Mouse (Mus musculus) heart, adult 9 months (tissue): Measurements from ENCODE around the gene BC005537.
"Not testable (repeated sequence)": the region's sequence is repeated elsewhere in the genome, so short reads cannot be mapped to it uniquely, and the experiment has no call there.

Source experiments
- DNase-seq, 2 experiments: peaks; one replicate each; pipeline ENCODE4 v3.0.0; 2022; ENCODE audit warnings: low spot score in 2 of 2

Gene BC005537

GRCm38 (mm10) chr13:24801308-24801921, at the start of gene BC005537:
Gene BC005537 (plus strand): TSS chr13:24801657.
- DNase-seq, result peak; percentile 21 to 44

- no peak for DNase-seq
Observed at GRCm38 (mm10) chr13:24756756-24757155, 44.7 kb upstream of the BC005537 start.

GRCm38 (mm10) chr13:24757820-24758564, 43.5 kb upstream of the BC005537 start:
- no peak for DNase-seq

GRCm38 (mm10) chr13:24759451-24759850, 42.0 kb upstream of the BC005537 start:
- DNase-seq, result no peak

- peak; percentile 9 to 31 for DNase-seq
Observed at GRCm38 (mm10) chr13:24760351-24760870, 41.0 kb upstream of the BC005537 start.

GRCm38 (mm10) chr13:24761083-24761402, 40.4 kb upstream of the BC005537 start:
- no peak for DNase-seq

GRCm38 (mm10) chr13:24761403-24762227, 39.8 kb upstream of the BC005537 start, which contains the start of gene Gmnn:
Gene Gmnn (minus strand): TSS chr13:24761923.
- peak; percentile 86 to 89 for DNase-seq

GRCm38 (mm10) chr13:24762254-24762653, 39.2 kb upstream of the BC005537 start:
- DNase-seq, result no peak

- not testable (repeated sequence) for DNase-seq
Observed at GRCm38 (mm10) chr13:24767809-24768208, 33.6 kb upstream of the BC005537 start.

GRCm38 (mm10) chr13:24771482-24771881, 30.0 kb upstream of the BC005537 start:
- DNase-seq, result not testable (repeated sequence)

GRCm38 (mm10) chr13:24776146-24776844, 25.2 kb upstream of the BC005537 start:
- DNase-seq, result peak; percentile 33 to 47

- no peak for DNase-seq
Observed at GRCm38 (mm10) chr13:24778026-24778425, 23.4 kb upstream of the BC005537 start.

GRCm38 (mm10) chr13:24778706-24779380, 22.6 kb upstream of the BC005537 start:
- no peak for DNase-seq

- no peak for DNase-seq
Observed at GRCm38 (mm10) chr13:24781916-24782315, 19.5 kb upstream of the BC005537 start.

- DNase-seq, result peak; percentile 33 to 39
Observed at GRCm38 (mm10) chr13:24786014-24786490, 15.4 kb upstream of the BC005537 start.

- no peak for DNase-seq
Observed at GRCm38 (mm10) chr13:24787477-24787876, 14.0 kb upstream of the BC005537 start.

GRCm38 (mm10) chr13:24791349-24791748, 10.1 kb upstream of the BC005537 start:
- peak; percentile 72 to 80 for DNase-seq

GRCm38 (mm10) chr13:24792411-24793045, 8.9 kb upstream of the BC005537 start:
- peak; percentile 39 to 49 for DNase-seq

GRCm38 (mm10) chr13:24798686-24799085, 2.8 kb upstream of the BC005537 start:
- no peak for DNase-seq

GRCm38 (mm10) chr13:24799378-24799777, 2.1 kb upstream of the BC005537 start:
- DNase-seq, result no peak
